Mouse (Mus musculus) hindbrain, postnatal 0 days (tissue): ENCODE measurements around the gene Nek9. TPM values are rescaled to one million over a fixed set of nuclear protein-coding genes. Genes with fewer than 3 reads are reported as not detected.

Experiments used
- ATAC-seq: fragments of 200-750 bp; cut with Nextera tagmentation; 2 replicates; pipeline ENCODE4 v1.8.0; 2017; ENCODE audit warnings: mild to moderate bottlenecking, moderate TSS enrichment, moderate library complexity
- DNase-seq: peaks from one replicate; pipeline ENCODE4 v3.0.0-alpha.2; 2015; ENCODE audit warnings: low spot score
- H3K27ac ChIP-seq: fragments of 300-500 bp; sonication (generic); 2 replicates; pipeline ENCODE4 v1.5.1; 2014; ENCODE audit warnings: mild to moderate bottlenecking
- H3K27me3 ChIP-seq: fragments of 300-500 bp; sonication (generic); 2 replicates; pipeline ENCODE4 v1.6.1; 2014; ENCODE audit warnings: low read length, mixed read lengths; ENCODE audit not compliant: insufficient read depth
- H3K36me3 ChIP-seq: fragments of 300-500 bp; sonication (generic); 2 replicates; pipeline ENCODE4 v1.6.1; 2014; ENCODE audit warnings: low read length, mixed read lengths; ENCODE audit not compliant: insufficient read depth
- H3K4me1 ChIP-seq: fragments of 300-500 bp; sonication (generic); 2 replicates; pipeline ENCODE4 v1.6.1; 2014; ENCODE audit warnings: antibody characterized with exemption, low read length, mixed read lengths; ENCODE audit not compliant: insufficient read depth
- H3K4me2 ChIP-seq: fragments of 300-500 bp; sonication (generic); 2 replicates; pipeline ENCODE4 v1.6.1; 2014; ENCODE audit warnings: low read depth, mild to moderate bottlenecking, low read length, moderate library complexity, mixed read lengths
- H3K4me3 ChIP-seq: fragments of 300-500 bp; sonication (generic); 2 replicates; pipeline ENCODE4 v1.5.1; 2014; ENCODE audit warnings: low read length
- H3K9ac ChIP-seq: fragments of 300-500 bp; sonication (generic); replicated peaks from 2 replicates; pipeline ENCODE4 v1.6.1; 2014; ENCODE audit warnings: mild to moderate bottlenecking, low read length, moderate library complexity, mixed read lengths
- H3K9me3 ChIP-seq: fragments of 300-500 bp; sonication (generic); 2 replicates; pipeline ENCODE4 v1.6.1; 2016; ENCODE audit warnings: low read length, mixed read lengths
- CTCF ChIP-seq: IDR thresholded peaks from 2 replicates; pipeline ENCODE4 v1.5.1; 2016; ENCODE audit warnings: antibody characterized with exemption, control low read depth, low read depth
- WGBS: fragments of 180-500 bp; shearing (Covaris S2); extraction: QIAGEN DNeasy Blood & Tissue Kit; methylation state at CpG from one replicate; pipeline ENCODE4 v1.1.7; 2014; 5-methylcytosine and 5-hydroxymethylcytosine counted together
- polyA plus RNA-seq: library from polyadenylated mRNA; unstranded; fragments of >200 nt; fragmentation: Nextera tagmentation; extraction: Ambion mirVana; gene quantifications from 2 replicates; pipeline ENCODE4 v1.2.1, GENCODE M21; 2015
- total RNA-seq: library from RNA; depleted of rRNA; stranded (reverse); fragments of >200 nt; gene quantifications from 2 replicates; pipeline ENCODE4 v1.2.3, GENCODE M21; 2014

Gene Nek9
- total and polyA plus RNA-seq, 2 experiments from 2014 or later, result 10.5 to 21.5 TPM

DNA sequence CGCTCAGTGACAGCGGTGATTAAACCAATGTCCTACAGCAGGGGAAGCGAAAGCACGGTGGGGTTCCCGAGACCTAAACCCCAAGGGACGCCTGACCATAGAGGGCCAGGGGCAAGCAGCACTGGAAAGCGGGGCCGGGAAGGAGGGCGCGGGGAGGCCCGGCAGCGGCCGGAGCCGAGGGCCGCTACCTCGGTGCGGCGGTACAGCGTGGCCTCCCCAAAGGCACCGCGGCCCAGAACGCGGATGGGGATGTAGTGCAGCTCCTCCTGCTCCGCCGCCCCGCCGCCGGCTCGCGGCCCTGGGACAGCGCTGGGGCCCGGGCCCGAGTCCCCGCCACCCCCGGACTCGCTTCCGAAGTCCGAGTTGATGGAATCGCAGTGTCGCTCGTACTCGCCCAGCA is 347 bp downstream of the Nek9 start:
- Histone ChIP-seq H3K9me3 (no peaks in the 10 kb centered on the region), H3K27ac (peak overlapping the region; percentile 87), H3K36me3 (peaks cover 7% of the 10 kb centered on the region), H3K4me1 (0 out of 2 replicates have a peak, but pooled peaks cover 7% of the 10 kb centered on the region), H3K9ac (peak overlapping the region; percentile 97), H3K4me3 (peak overlapping the region; percentile 97), H3K27me3 (no peaks in the 10 kb centered on the region), H3K4me2 (peak overlapping the region; percentile 69)
- under 1% methylated on average over 37 of the region's 42 CpGs for WGBS
- TF ChIP-seq CTCF, result no peak
- ATAC-seq (peak; percentile 76), DNase-seq (peak; percentile 48)

DNA sequence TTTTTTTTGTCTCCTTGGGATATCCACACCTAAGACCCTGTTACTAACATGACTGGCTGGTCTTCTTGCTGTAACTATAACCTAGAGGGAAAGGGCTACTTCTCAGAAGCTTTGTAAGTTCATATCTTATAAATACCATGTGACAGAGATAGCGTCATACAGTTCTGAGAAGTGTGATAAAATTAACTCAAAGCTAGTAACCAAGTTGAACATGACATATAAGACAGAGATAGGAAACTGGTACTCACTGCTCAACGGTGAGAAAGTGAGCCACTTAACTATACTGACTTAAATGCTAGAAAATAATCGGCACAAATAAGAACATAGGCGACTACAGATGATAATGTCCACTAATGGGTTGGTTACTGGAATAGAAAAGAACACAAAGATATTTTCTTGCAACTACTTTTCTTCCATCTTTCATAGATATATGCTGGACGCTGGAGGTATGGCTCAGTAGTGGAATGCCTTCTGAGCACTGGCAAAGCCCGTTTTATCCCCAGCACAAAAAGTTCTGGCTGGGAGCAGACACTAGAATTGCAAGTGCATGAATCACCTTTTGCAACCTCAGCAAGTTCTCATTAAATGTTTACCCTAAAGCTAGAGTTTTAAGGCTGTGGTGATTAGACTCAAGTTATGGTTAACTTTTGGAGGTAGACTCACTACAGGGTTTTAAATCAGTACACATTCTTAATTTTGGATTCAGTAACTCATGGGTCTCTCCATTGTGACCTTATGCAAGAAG is 1.4 kb downstream of the Nek9 start:
- 0 out of 2 replicates have a peak, but pooled peaks cover 7% of the 10 kb centered on the region for H3K4me1 ChIP-seq
- H3K4me2 ChIP-seq, result peak overlapping the region; percentile 69
- H3K27me3 ChIP-seq, result no peaks in the 10 kb centered on the region
- ATAC-seq (no peak), DNase-seq (no peak)
- H3K9ac ChIP-seq, result no peak overlapping the region
- no peaks in the 10 kb centered on the region for H3K9me3 ChIP-seq
- peak overlapping the region; percentile 97 for H3K4me3 ChIP-seq
- 86% methylated on average over 6 of the region's 6 CpGs for WGBS
- no peak for TF ChIP-seq CTCF
- H3K27ac ChIP-seq, result no peak overlapping the region
- peaks cover 10% of the 10 kb centered on the region for H3K36me3 ChIP-seq

DNA sequence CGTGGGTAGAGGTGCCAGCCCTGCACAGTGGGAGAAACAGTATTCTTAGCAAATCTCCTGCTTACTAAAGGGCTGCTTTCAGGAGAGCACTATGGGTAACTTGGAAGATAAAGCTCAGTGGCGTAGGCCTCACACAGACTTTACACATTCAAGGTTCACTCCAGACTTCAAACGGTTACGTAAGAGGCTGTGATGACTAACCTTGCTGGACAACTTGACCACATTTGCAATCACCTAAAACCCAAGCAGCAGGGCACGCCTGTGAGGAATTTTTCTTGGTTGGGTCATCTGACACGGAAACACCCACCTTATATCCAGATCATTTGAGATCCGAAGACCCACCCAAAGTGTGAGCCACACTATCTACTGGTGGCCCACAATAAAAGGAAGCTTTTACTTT is 9.0 kb downstream of the Nek9 start:
- DNase-seq, result no peak
- Histone ChIP-seq H3K9me3 (no peaks in the 10 kb centered on the region), H3K9ac (no peak overlapping the region), H3K27ac (no peak overlapping the region), H3K4me3 (no peak overlapping the region), H3K27me3 (no peaks in the 10 kb centered on the region), H3K4me1 (no peaks in the 10 kb centered on the region), H3K4me2 (no peak overlapping the region), H3K36me3 (peaks cover 60% of the 10 kb centered on the region)
- ATAC-seq, result no peak
- 92% methylated on average over 7 of the region's 7 CpGs for WGBS
- TF ChIP-seq CTCF, result no peak

DNA sequence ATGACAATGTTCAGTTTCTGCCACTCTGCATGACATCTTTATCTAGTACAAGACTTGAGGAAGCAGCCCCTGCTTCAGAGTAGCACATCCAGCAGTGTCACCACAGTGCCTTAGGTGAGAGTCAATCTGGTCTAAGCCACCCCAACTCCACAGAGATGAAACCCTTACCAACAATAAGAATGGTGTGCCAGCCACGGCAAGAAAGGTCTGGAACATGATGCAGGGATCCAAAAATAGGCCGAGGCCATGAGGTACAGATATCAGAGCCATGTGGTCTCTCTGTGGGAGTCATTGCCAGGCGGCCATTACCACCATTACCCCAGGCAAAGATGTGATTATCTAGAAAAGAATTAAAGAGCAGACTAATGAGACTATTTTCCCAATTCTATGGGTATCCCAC is 30.5 kb downstream of the Nek9 start:
- Histone ChIP-seq H3K4me3 (no peak overlapping the region), H3K36me3 (peaks cover 86% of the 10 kb centered on the region), H3K4me2 (no peak overlapping the region), H3K27me3 (no peaks in the 10 kb centered on the region), H3K4me1 (no peaks in the 10 kb centered on the region), H3K9me3 (no peaks in the 10 kb centered on the region), H3K27ac (no peak overlapping the region), H3K9ac (no peak overlapping the region)
- DNase-seq (no peak), ATAC-seq (no peak)
- TF ChIP-seq CTCF, result no peak
- 63% methylated on average over 3 of the region's 3 CpGs for WGBS

DNA sequence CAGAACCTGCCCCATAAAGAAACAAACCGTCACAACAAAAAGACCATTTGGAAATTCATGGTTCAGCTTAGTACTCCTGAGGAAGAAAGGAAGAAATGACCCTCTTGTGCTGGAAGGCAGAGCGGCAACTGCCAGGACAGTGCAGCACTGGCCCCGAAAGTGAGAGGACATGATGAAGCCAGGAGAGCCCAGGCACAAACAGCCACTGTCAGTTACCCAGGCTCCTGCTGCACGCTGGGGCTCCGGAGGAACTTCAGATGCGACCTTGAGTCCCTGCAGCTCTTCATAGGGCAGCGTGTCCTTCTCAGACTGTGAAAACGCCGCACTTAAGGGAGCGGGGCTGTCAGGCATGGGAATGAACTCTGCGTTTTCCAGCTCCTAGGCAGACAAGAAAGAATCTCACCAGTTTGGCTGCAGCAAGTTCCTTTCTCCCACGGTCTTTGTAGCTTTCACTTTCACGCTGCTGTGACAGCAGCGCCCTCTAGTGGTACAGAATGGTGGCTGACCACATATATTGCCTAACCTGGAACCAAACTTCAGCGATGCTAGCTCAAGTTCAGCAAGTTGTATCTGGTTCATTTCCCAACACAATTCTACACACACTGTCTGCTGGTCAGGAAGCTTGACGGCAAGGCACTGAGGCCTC is 33.8 kb downstream of the Nek9 start:
- peak overlapping the region; percentile 64 for H3K27ac ChIP-seq
- H3K4me2 ChIP-seq, result peak overlapping the region; percentile 33; the same call in 1 of the 2 replicates
- H3K36me3 ChIP-seq, result peaks cover 80% of the 10 kb centered on the region
- ATAC-seq (peak; percentile 75), DNase-seq (peak; percentile 93)
- TF ChIP-seq CTCF, result peak; percentile 99
- H3K4me1 ChIP-seq, result no peaks in the 10 kb centered on the region
- H3K27me3 ChIP-seq, result no peaks in the 10 kb centered on the region
- H3K9ac ChIP-seq, result no peak overlapping the region
- H3K9me3 ChIP-seq, result no peaks in the 10 kb centered on the region
- H3K4me3 ChIP-seq, result no peak overlapping the region
- 39% methylated on average over 16 of the region's 16 CpGs for WGBS

DNA sequence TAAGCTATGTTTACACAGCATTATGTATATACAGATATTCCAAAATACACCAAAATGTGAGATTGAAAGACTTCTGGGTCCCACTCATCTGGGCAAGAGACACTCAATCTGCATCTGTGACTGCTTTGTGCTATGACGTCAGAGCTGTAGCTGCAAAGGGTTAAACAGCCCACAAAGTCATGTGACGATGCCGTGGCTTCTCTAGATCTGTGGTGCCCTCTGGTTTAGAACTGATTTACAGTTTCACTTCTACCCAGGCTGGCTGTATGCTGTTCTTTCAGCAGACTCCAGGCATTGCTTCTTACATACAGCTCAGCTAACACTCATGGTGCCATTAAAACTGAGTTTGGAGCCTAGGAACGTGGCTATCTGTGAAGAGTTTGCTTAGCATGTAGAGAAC is 34.4 kb downstream of the Nek9 start:
- Histone ChIP-seq H3K4me3 (no peak overlapping the region), H3K4me1 (no peaks in the 10 kb centered on the region), H3K36me3 (peaks cover 77% of the 10 kb centered on the region), H3K27ac (0 out of 2 replicates have a peak overlapping the region, but pooled peaks have one; percentile 64), H3K27me3 (no peaks in the 10 kb centered on the region), H3K9ac (no peak overlapping the region), H3K4me2 (no peak overlapping the region), H3K9me3 (no peaks in the 10 kb centered on the region)
- WGBS, result 68% methylated on average over 4 of the region's 4 CpGs
- no peak for TF ChIP-seq CTCF
- DNase-seq (no peak), ATAC-seq (no peak)

DNA sequence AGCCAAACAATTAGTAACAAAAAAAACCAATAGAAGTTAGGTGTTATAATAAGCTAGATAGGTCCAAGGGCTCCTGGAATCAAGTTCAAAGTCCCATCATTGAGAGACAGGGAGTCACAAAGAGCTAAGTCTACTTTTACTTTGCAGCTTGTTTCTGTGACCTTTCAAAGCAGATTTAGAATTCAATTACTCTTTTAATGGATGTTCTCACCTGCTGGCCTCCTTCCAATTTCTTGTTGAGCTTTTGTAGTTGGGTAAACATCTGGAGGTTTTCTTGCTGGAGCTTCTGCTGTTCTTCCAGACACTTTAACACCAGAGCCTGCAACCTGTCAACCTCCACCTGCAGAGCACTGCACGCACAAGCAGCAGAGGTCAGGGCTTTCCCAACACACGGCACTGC is 35.9 kb downstream of the Nek9 start:
- WGBS, result 73% methylated on average over 2 of the region's 2 CpGs

More for the DNA sequence above, 35.9 kb downstream of the Nek9 start:
- no peak for DNase-seq
- Histone ChIP-seq H3K27me3 (no peaks in the 10 kb centered on the region), H3K9ac (no peak overlapping the region), H3K27ac (no peak overlapping the region), H3K4me1 (no peaks in the 10 kb centered on the region), H3K4me3 (no peak overlapping the region), H3K4me2 (no peak overlapping the region), H3K9me3 (no peaks in the 10 kb centered on the region), H3K36me3 (peaks cover 65% of the 10 kb centered on the region)
- no peak for TF ChIP-seq CTCF
- no peak for ATAC-seq
